Mouse (Mus musculus): ENCODE measurements around the gene Dennd5b. TPM values are rescaled to one million over a fixed set of nuclear protein-coding genes. Genes with fewer than 3 reads are reported as not detected.

The Dennd5b gene
- polyA plus RNA-seq, 1 experiment from 2014 or later: 11.0 TPM

DNA sequence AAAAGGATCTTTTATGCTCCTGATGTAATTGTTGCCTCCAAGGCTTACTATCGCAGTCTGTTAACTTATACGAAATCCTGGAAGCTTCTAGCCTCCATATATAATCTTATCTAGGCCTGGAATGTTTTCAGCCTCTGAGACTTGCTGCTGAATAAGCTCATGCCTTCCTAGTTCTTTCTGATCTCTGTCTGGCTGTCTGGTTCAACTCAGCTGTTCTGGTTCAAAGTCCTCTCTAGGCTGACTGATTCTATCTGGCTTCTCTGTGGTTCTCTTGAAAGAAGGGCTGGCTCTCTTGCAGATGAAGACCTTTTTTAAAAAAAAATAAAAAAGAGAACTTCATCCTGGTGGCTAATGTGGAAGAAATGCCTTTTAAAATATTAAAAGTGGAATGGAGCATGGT, 128.6 kb downstream of the Dennd5b start:
- H3K36me3 ChIP-seq (ENCODE audit: control insufficient read depth, insufficient read depth, low read length): no peaks in the 10 kb centered on the region
- no peak overlapping the region for H3K4me2 ChIP-seq (ENCODE audit: low read length)
- H3K4me3 ChIP-seq (ENCODE audit: low read length): no peak overlapping the region
- no peaks in the 10 kb centered on the region for H3K9me3 ChIP-seq (ENCODE audit: control insufficient read depth, low read length)
- H3K27ac ChIP-seq (ENCODE audit: low read depth, low read length): no peak overlapping the region
- H3K9ac ChIP-seq (ENCODE audit: low read depth, low read length): no peak overlapping the region
- H3K4me1 ChIP-seq (ENCODE audit: control insufficient read depth, insufficient read depth, low read depth, low read length): no peaks in the 10 kb centered on the region
- H3K27me3 ChIP-seq (replicated peaks; ENCODE audit: control insufficient read depth, insufficient read depth, low read length): no peaks in the 10 kb centered on the region
- no peak for ATAC-seq
- 76% methylated on average over 2 of the region's 2 CpGs for WGBS

DNA sequence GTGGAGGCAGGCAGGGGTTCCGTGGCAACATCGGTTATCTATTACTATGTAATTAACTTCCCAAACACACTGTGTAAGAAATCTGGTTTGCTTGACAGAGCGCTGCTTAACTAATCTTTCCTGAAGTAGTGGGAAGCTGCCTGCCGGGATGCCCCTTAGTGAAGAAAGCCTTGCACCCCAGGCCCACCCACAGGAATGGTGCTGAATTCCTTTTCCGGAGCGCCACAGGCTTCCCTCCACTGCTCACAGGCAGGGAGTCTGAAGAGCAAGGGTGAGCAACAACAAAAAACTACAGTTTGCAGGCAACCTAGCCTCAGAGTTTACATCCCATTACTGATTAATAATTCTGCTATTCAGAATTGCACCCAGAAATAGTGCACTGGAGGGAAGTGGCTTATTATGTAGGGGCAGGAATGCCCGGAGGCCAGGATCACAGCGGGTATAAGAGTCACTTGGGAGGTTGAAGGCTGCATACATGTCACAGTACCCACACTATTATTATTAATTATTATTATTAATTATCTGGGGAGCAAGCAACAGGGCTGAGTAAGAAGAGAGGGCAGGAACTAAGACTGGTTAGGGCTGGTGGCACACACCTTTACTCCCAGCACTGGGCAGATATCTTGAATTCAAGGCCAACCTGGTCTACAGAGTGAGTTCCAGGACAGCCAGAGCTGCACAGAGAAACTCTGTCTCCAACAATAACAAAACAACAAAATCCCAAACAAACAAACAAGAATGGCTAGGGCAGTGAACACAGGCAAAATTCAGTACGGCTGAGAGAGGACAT, 129.2 kb downstream of the Dennd5b start:
- H3K27ac ChIP-seq (ENCODE audit: low read depth, low read length): no peak overlapping the region
- no peak overlapping the region for H3K4me3 ChIP-seq (ENCODE audit: low read length)
- H3K9me3 ChIP-seq (ENCODE audit: control insufficient read depth, low read length): no peaks in the 10 kb centered on the region
- no peaks in the 10 kb centered on the region for H3K27me3 ChIP-seq (replicated peaks; ENCODE audit: control insufficient read depth, insufficient read depth, low read length)
- H3K36me3 ChIP-seq (ENCODE audit: control insufficient read depth, insufficient read depth, low read length): no peaks in the 10 kb centered on the region
- H3K4me2 ChIP-seq (ENCODE audit: low read length): no peak overlapping the region
- no peak overlapping the region for H3K9ac ChIP-seq (ENCODE audit: low read depth, low read length)
- ATAC-seq: no peak
- H3K4me1 ChIP-seq (ENCODE audit: control insufficient read depth, insufficient read depth, low read depth, low read length): no peaks in the 10 kb centered on the region
- 23% methylated on average over 9 of the region's 9 CpGs for WGBS

DNA sequence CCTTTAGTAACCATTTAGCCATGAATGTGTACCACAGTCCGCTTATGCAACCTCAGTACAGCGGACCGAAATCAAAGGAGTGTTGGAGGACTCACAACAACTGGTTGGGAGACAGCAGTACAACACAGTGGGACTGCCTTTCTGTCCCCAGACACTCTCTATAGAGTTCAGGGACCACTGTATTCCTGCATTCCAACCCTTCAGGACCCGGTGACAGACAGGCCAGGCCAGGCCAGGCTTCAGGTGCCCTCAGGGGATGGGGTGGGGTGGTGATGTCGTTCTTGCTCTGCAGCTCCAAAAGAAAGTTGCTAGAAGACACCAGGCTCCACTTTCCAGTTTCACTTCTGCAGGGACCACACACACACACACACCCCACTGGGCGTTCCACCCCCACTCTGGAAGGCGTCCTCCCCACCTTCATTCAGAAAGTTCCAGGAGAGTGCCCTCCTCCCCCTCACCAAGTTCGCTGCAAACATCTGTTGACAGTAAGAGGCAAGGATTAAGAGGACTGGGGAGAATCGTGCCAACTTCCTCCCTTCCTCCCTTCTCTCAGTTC, 130.0 kb downstream of the Dennd5b start:
- Histone ChIP-seq H3K9me3 (ENCODE audit: control insufficient read depth, low read length) (no peaks in the 10 kb centered on the region), H3K27me3 (replicated peaks; ENCODE audit: control insufficient read depth, insufficient read depth, low read length) (no peaks in the 10 kb centered on the region), H3K4me1 (ENCODE audit: control insufficient read depth, insufficient read depth, low read depth, low read length) (no peaks in the 10 kb centered on the region), H3K27ac (ENCODE audit: low read depth, low read length) (no peak overlapping the region), H3K4me2 (ENCODE audit: low read length) (no peak overlapping the region), H3K4me3 (ENCODE audit: low read length) (no peak overlapping the region), H3K9ac (ENCODE audit: low read depth, low read length) (no peak overlapping the region), H3K36me3 (ENCODE audit: control insufficient read depth, insufficient read depth, low read length) (no peaks in the 10 kb centered on the region)
- WGBS: 37% methylated on average over 9 of the region's 9 CpGs
- ATAC-seq: no peak

DNA sequence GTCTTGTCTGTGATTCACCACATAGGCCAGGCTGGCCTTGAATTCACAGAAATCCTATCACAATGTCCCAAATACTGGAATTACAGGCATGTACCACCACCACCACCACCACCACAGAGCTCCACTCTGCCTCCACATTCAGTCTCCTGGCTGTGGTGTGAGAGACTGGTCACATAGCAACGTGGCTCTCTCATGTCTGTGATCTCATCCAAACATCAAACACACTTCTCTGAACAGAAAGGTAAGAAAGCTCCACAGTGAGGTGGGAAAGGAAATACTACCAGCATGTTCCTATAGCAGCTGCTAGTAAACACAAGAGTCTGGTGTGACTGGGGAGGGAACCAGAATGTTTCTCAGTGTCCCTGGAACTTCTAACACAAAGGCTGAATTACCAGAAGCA, 140.2 kb downstream of the Dennd5b start:
- Histone ChIP-seq H3K9ac (ENCODE audit: low read depth, low read length) (no peak overlapping the region), H3K4me3 (ENCODE audit: low read length) (no peak overlapping the region), H3K4me2 (ENCODE audit: low read length) (no peak overlapping the region), H3K27ac (ENCODE audit: low read depth, low read length) (no peak overlapping the region), H3K36me3 (ENCODE audit: control insufficient read depth, insufficient read depth, low read length) (no peaks in the 10 kb centered on the region), H3K9me3 (ENCODE audit: control insufficient read depth, low read length) (no peaks in the 10 kb centered on the region), H3K27me3 (replicated peaks; ENCODE audit: control insufficient read depth, insufficient read depth, low read length) (no peaks in the 10 kb centered on the region), H3K4me1 (ENCODE audit: control insufficient read depth, insufficient read depth, low read depth, low read length) (no peaks in the 10 kb centered on the region)
- no peak for ATAC-seq
- 43% methylated on average over 1 of the region's 1 CpGs for WGBS

DNA sequence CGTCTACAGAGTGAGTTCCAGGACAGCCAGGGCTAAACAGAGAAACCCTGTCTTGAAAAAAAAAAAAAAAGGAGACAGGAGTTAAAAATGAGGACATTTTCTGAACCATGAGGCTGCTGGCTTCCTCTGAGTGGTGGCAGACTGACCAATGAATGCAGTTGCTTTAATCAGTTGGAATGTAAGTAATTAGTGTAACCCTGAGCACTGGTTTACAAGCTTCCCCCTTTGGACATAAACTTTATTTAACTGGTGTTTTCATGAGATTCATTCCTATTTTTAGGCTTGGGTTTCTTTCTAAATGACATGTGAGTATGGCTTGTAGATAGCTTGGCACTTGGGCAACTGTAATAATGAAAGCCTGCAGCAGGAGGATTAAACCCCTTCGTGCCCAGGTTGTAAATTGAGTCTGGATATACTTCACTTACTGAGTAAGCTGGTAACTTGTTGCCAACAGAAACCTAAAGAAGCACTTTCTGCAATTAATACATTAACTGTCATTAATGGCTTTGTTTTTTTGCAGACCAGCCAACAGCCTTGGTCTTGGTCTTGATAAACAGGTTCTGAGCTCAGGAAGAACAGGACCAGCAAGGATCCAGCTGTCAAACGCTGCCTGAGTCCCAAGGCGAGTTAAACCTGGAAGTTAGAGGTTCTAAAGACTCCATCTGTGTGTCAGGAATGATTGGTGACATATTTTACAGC, 141.8 kb downstream of the Dennd5b start:
- no peaks in the 10 kb centered on the region for H3K36me3 ChIP-seq (ENCODE audit: control insufficient read depth, insufficient read depth, low read length)
- H3K9me3 ChIP-seq (ENCODE audit: control insufficient read depth, low read length): no peaks in the 10 kb centered on the region
- H3K27me3 ChIP-seq (replicated peaks; ENCODE audit: control insufficient read depth, insufficient read depth, low read length): no peaks in the 10 kb centered on the region
- H3K9ac ChIP-seq (ENCODE audit: low read depth, low read length): no peak overlapping the region
- no peaks in the 10 kb centered on the region for H3K4me1 ChIP-seq (ENCODE audit: control insufficient read depth, insufficient read depth, low read depth, low read length)
- ATAC-seq: no peak
- no peak overlapping the region for H3K4me3 ChIP-seq (ENCODE audit: low read length)
- WGBS: 73% methylated on average over 4 of the region's 4 CpGs
- H3K27ac ChIP-seq (ENCODE audit: low read depth, low read length): no peak overlapping the region
- H3K4me2 ChIP-seq (ENCODE audit: low read length): no peak overlapping the region

DNA sequence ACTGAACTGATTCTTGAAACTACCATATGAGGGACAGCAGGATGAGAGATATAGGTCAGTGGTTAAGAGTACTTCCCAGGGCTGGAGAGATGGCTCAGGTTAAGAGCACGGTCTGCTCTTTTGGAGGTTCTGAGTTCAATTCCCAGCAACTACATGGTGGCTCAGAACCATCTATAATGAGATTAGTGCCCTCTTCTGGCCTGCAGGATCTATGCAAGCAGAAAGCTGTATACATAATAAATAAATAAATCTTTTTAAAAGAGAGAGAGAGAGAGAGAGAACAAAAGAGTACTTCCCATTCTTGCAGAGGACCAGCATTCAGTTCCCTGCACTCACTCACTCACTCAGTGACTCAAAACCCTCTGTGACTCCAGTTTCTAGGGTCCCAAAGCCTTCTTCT, 142.8 kb downstream of the Dennd5b start:
- Histone ChIP-seq H3K27ac (ENCODE audit: low read depth, low read length) (no peak overlapping the region), H3K27me3 (replicated peaks; ENCODE audit: control insufficient read depth, insufficient read depth, low read length) (no peaks in the 10 kb centered on the region), H3K9ac (ENCODE audit: low read depth, low read length) (no peak overlapping the region), H3K4me3 (ENCODE audit: low read length) (no peak overlapping the region), H3K4me2 (ENCODE audit: low read length) (no peak overlapping the region), H3K4me1 (ENCODE audit: control insufficient read depth, insufficient read depth, low read depth, low read length) (no peaks in the 10 kb centered on the region), H3K9me3 (ENCODE audit: control insufficient read depth, low read length) (no peaks in the 10 kb centered on the region), H3K36me3 (ENCODE audit: control insufficient read depth, insufficient read depth, low read length) (no peaks in the 10 kb centered on the region)
- WGBS: 92% methylated on average over 1 of the region's 1 CpGs
- ATAC-seq: no peak

DNA sequence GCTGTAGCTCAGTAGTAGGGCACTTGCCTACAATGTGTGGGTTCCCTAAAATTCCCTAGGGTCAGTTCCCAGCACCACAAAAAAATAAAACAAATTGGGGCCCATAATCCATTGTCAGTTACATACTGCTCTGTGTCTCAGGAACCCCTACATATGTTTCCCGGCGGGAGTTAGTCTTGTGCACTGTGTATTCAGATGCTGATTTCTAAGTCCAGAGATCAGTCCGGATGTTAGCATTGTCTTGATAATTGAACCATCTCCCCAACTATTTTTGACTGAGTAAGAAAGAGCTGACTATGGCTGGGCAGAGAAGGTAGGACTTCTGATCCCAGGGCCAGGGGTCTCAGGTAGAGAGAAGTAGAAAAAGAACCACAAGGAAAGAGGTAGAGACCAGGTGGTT, 144.4 kb downstream of the Dennd5b start:
- no peak for ATAC-seq
- H3K9me3 ChIP-seq (ENCODE audit: control insufficient read depth, low read length): no peaks in the 10 kb centered on the region
- H3K4me2 ChIP-seq (ENCODE audit: low read length): no peak overlapping the region
- WGBS: 83% methylated on average over 3 of the region's 3 CpGs
- H3K36me3 ChIP-seq (ENCODE audit: control insufficient read depth, insufficient read depth, low read length): no peaks in the 10 kb centered on the region
- H3K27me3 ChIP-seq (replicated peaks; ENCODE audit: control insufficient read depth, insufficient read depth, low read length): no peaks in the 10 kb centered on the region
- no peaks in the 10 kb centered on the region for H3K4me1 ChIP-seq (ENCODE audit: control insufficient read depth, insufficient read depth, low read depth, low read length)
- no peak overlapping the region for H3K4me3 ChIP-seq (ENCODE audit: low read length)
- H3K9ac ChIP-seq (ENCODE audit: low read depth, low read length): no peak overlapping the region
- H3K27ac ChIP-seq (ENCODE audit: low read depth, low read length): no peak overlapping the region

DNA sequence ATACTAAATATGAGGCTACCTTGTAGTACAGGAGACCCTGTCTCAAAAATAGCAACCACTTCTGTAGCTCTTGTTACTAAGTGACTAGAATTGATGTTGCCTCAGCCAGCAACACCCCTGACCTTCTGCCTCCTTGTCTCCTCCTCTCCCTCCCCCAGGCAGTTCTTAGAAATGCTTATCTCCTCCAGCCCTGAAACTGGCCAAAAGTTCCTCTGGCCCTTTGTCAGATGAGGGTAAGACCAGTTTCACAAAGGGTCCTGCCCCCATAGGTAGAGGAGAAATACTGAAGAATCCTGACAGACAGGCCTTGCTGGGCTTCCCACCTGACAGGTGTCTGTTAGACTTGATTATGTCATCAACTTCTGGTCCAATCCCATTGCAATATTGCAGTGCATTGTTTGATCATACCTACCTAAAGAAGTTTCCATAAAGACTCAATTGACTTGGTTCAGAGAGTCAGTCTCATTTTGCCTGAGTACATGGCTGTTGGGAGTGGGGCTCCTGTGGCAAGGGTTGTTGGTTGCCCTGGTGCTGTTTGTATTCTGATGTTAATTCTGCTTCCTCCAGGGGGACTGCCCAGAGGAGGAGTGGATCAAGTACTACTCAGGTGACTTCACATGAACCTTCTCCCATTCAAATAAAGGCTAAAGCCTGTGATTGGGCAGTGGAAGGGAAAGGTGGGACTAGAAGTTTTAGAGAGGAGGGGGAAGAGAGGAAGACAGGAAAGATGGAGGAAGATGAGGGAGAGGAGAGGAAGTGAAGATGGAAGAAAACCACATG, 145.6 kb downstream of the Dennd5b start:
- no peak overlapping the region for H3K4me2 ChIP-seq (ENCODE audit: low read length)
- H3K36me3 ChIP-seq (ENCODE audit: control insufficient read depth, insufficient read depth, low read length): no peaks in the 10 kb centered on the region
- no peak overlapping the region for H3K27ac ChIP-seq (ENCODE audit: low read depth, low read length)
- H3K27me3 ChIP-seq (replicated peaks; ENCODE audit: control insufficient read depth, insufficient read depth, low read length): no peaks in the 10 kb centered on the region
- no peak overlapping the region for H3K4me3 ChIP-seq (ENCODE audit: low read length)
- no peaks in the 10 kb centered on the region for H3K4me1 ChIP-seq (ENCODE audit: control insufficient read depth, insufficient read depth, low read depth, low read length)
- no peak for ATAC-seq
- no peak overlapping the region for H3K9ac ChIP-seq (ENCODE audit: low read depth, low read length)
- no peaks in the 10 kb centered on the region for H3K9me3 ChIP-seq (ENCODE audit: control insufficient read depth, low read length)

All from hindbrain, embryonic 16.5 days (tissue).